Mouse (Mus musculus) forebrain, embryonic 16.5 days (tissue): ENCODE results near the gene Anxa1. TPM values are rescaled to one million over a fixed set of nuclear protein-coding genes. Genes with fewer than 3 reads are reported as not detected.

Experiments used
- ATAC-seq: fragments of 200-750 bp; cut with Nextera tagmentation; 2 replicates; pipeline ENCODE4 v1.8.0; 2017; ENCODE audit warnings: mild to moderate bottlenecking, moderate library complexity
- H3K27ac ChIP-seq: fragments of 300-500 bp; sonication (generic); 2 replicates; pipeline ENCODE4 v1.5.1; 2014; ENCODE audit warnings: low read length, control low read depth
- H3K27me3 ChIP-seq: fragments of 300-500 bp; sonication (generic); replicated peaks from 2 replicates; pipeline ENCODE4 v1.6.1; 2014; ENCODE audit warnings: low read length; ENCODE audit not compliant: control insufficient read depth, insufficient read depth
- H3K36me3 ChIP-seq: fragments of 300-500 bp; sonication (generic); 2 replicates; pipeline ENCODE4 v1.6.1; 2014; ENCODE audit not compliant: control insufficient read depth, insufficient read depth
- H3K4me1 ChIP-seq: fragments of 300-500 bp; sonication (generic); replicated peaks from 2 replicates; pipeline ENCODE4 v1.6.1; 2014; ENCODE audit warnings: low read length; ENCODE audit not compliant: control insufficient read depth, insufficient read depth
- H3K4me2 ChIP-seq: fragments of 300-500 bp; sonication (generic); 2 replicates; pipeline ENCODE4 v1.6.1; 2014; ENCODE audit warnings: mild to moderate bottlenecking, low read length, control low read depth
- H3K4me3 ChIP-seq: fragments of 300-500 bp; sonication (generic); replicated peaks from 2 replicates; pipeline ENCODE4 v1.5.1; 2014; ENCODE audit warnings: mild to moderate bottlenecking, low read length, control low read depth
- H3K9ac ChIP-seq: fragments of 300-500 bp; sonication (generic); replicated peaks from 2 replicates; pipeline ENCODE4 v1.6.1; 2014; ENCODE audit warnings: low read depth, low read length, control low read depth
- H3K9me3 ChIP-seq: fragments of 300-500 bp; sonication (generic); 2 replicates; pipeline ENCODE4 v1.6.1; 2016; ENCODE audit warnings: low read length; ENCODE audit not compliant: control insufficient read depth
- WGBS: fragments of 180-500 bp; shearing (Covaris S2); extraction: QIAGEN DNeasy Blood & Tissue Kit; methylation state at CpG from one replicate; pipeline ENCODE4 v1.1.7; 2014; 5-methylcytosine and 5-hydroxymethylcytosine counted together
- polyA plus RNA-seq: library from polyadenylated mRNA; unstranded; fragments of >200 nt; fragmentation: Nextera tagmentation; extraction: Ambion mirVana; gene quantifications from 2 replicates; pipeline ENCODE4 v1.2.1, GENCODE M21; 2015

Gene Anxa1
- polyA plus RNA-seq, 1 experiment from 2014 or later: 5.8 TPM

- Histone ChIP-seq H3K27me3 (no peaks in the 10 kb centered on the region), H3K9ac (no peak overlapping the region), H3K27ac (no peak overlapping the region), H3K4me2 (no peak overlapping the region), H3K36me3 (no peaks in the 10 kb centered on the region), H3K4me1 (peaks cover 8% of the 10 kb centered on the region; the same call in 1 of the 2 replicates), H3K9me3 (no peaks in the 10 kb centered on the region), H3K4me3 (no peak overlapping the region)
- 59% methylated on average over 6 of the region's 6 CpGs for WGBS
- no peak for ATAC-seq
These were observed 2.5 kb downstream of the Anxa1 start for GRCm38 (mm10) chr19:20388276-20388675.

GRCm38 (mm10) chr19:20386296-20386695 is 4.4 kb downstream of the Anxa1 start:
- Histone ChIP-seq H3K27ac (no peak overlapping the region), H3K4me3 (no peak overlapping the region), H3K36me3 (no peaks in the 10 kb centered on the region), H3K9ac (no peak overlapping the region), H3K9me3 (no peaks in the 10 kb centered on the region), H3K4me2 (no peak overlapping the region), H3K27me3 (no peaks in the 10 kb centered on the region), H3K4me1 (peaks cover 8% of the 10 kb centered on the region; the same call in 1 of the 2 replicates)
- 40% methylated on average over 2 of the region's 2 CpGs for WGBS
- ATAC-seq: peak; percentile 91

DNA sequence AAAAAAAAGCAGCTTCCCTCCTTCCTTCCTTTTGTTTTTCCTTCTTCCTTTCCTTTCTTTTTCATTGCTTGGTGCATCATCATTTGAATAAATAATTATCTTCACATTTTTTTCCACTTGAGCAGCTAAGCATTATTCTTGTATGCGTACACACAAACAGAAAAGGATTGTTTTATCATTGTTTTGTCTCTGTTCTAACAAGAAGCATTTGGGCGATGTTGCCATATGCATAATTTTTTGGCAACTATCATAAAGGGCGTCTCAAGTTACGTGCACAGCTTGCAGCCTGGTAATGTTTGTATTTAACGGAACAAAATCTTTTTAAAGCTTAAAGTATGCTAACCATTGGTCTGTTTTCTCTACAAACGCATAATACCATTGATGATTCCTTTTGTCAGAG is 5.1 kb downstream of the Anxa1 start:
- Histone ChIP-seq H3K4me1 (peaks cover 8% of the 10 kb centered on the region; the same call in 1 of the 2 replicates), H3K9ac (no peak overlapping the region), H3K36me3 (no peaks in the 10 kb centered on the region), H3K27me3 (no peaks in the 10 kb centered on the region), H3K4me3 (no peak overlapping the region), H3K9me3 (no peaks in the 10 kb centered on the region), H3K27ac (no peak overlapping the region), H3K4me2 (peak overlapping the region; percentile 29)
- 42% methylated on average over 6 of the region's 6 CpGs for WGBS
- peak; percentile 54; the same call in 1 of the 2 replicates for ATAC-seq

DNA sequence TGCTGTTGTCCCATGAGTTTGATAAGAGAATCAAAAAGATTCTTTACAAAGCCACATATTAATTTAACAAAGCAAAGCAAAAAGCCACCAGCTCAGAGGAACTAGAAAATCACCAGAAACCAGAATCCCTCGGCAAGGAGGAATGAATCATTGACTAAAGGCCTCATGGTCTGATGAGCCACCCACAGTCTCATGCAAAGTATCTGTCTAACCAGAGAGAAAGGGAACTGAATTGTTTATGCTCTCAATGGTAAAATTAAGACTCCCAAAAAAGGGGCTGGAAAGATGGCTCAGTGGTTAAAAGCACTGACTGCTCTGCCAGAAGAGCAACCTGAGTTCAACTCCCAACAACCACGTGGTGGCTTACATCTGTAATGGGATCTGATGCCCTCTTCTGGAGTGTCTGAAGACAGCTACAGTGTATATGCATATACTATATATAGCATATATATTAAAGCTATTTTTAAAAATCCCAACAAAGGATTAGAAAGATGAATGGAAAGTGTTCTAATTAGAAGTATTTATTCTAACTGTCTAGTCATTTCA is 9.5 kb downstream of the Anxa1 start:
- Histone ChIP-seq H3K27ac (no peak overlapping the region), H3K36me3 (no peaks in the 10 kb centered on the region), H3K9me3 (no peaks in the 10 kb centered on the region), H3K27me3 (no peaks in the 10 kb centered on the region), H3K9ac (no peak overlapping the region), H3K4me1 (peaks cover 8% of the 10 kb centered on the region; the same call in 1 of the 2 replicates), H3K4me2 (no peak overlapping the region), H3K4me3 (no peak overlapping the region)
- 76% methylated on average over 2 of the region's 2 CpGs for WGBS
- no peak for ATAC-seq

GRCm38 (mm10) chr19:20370175-20370574 is 20.6 kb downstream of the Anxa1 start:
- ATAC-seq: no peak
- H3K9ac ChIP-seq: no peak overlapping the region
- WGBS: 90% methylated on average over 2 of the region's 2 CpGs
- H3K4me3 ChIP-seq: no peak overlapping the region
- no peak overlapping the region for H3K27ac ChIP-seq
- no peaks in the 10 kb centered on the region for H3K36me3 ChIP-seq
- no peaks in the 10 kb centered on the region for H3K9me3 ChIP-seq
- H3K27me3 ChIP-seq: no peaks in the 10 kb centered on the region
- H3K4me1 ChIP-seq: no peaks in the 10 kb centered on the region
- no peak overlapping the region for H3K4me2 ChIP-seq

- no peak overlapping the region for H3K27ac ChIP-seq
- H3K4me2 ChIP-seq: no peak overlapping the region
- H3K9me3 ChIP-seq: no peaks in the 10 kb centered on the region
- no peak overlapping the region for H3K9ac ChIP-seq
- 89% methylated on average over 5 of the region's 5 CpGs for WGBS
- no peaks in the 10 kb centered on the region for H3K36me3 ChIP-seq
- no peaks in the 10 kb centered on the region for H3K27me3 ChIP-seq
- no peak overlapping the region for H3K4me3 ChIP-seq
- no peak for ATAC-seq
- no peaks in the 10 kb centered on the region for H3K4me1 ChIP-seq
These were observed 24.2 kb downstream of the Anxa1 start for GRCm38 (mm10) chr19:20366571-20366970.

GRCm38 (mm10) chr19:20366010-20366409 is 24.7 kb downstream of the Anxa1 start:
- H3K27me3 ChIP-seq: no peaks in the 10 kb centered on the region
- H3K27ac ChIP-seq: no peak overlapping the region
- H3K9me3 ChIP-seq: no peaks in the 10 kb centered on the region
- WGBS: 79% methylated on average over 2 of the region's 2 CpGs
- H3K9ac ChIP-seq: no peak overlapping the region
- H3K36me3 ChIP-seq: no peaks in the 10 kb centered on the region
- no peak overlapping the region for H3K4me3 ChIP-seq
- no peak overlapping the region for H3K4me2 ChIP-seq
- ATAC-seq: no peak
- H3K4me1 ChIP-seq: no peaks in the 10 kb centered on the region

DNA sequence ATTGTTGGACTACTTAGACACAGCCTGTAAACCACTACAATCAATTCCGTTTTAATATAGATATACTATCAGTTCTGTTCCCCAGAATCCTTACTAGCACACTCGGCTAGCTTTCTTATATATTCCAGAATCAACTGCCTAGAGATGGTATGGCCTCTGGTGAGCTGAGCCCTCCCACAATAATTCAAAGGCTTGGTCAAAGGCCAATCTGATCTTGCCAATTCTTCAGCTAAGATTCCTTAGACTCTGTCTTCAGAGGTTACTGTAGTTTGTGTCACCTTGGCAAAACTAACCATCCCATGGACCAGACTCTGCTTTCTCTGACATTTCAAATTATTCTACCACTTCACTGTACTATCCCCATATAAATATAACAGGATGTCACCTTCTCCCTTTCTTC is 25.4 kb downstream of the Anxa1 start:
- no peak overlapping the region for H3K9ac ChIP-seq
- H3K27ac ChIP-seq: no peak overlapping the region
- H3K9me3 ChIP-seq: no peaks in the 10 kb centered on the region
- WGBS: 97% methylated on average over 2 of the region's 2 CpGs
- no peak overlapping the region for H3K4me2 ChIP-seq
- H3K27me3 ChIP-seq: no peaks in the 10 kb centered on the region
- no peak overlapping the region for H3K4me3 ChIP-seq
- H3K4me1 ChIP-seq: no peaks in the 10 kb centered on the region
- no peak for ATAC-seq
- no peaks in the 10 kb centered on the region for H3K36me3 ChIP-seq

DNA sequence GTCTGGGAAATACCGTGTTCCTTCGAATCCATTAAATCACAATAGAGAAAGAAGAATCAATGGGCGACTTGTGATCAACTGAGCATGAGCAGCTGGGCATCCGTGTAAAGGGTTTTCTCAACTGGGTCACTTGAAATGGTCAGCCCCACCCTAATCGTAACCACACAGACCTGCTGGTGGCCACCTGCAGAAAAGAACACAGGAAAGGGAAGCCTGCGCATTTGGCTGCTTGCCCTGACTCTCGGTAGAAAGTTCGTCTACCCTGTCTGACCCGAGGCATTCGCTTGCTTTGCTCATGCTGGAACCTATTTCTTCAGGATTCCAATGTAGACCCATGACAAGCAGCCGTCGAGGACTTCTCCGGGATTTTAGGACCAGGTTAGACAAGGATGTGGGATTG is 25.8 kb downstream of the Anxa1 start:
- Histone ChIP-seq H3K4me1 (no peaks in the 10 kb centered on the region), H3K9me3 (no peaks in the 10 kb centered on the region), H3K27me3 (no peaks in the 10 kb centered on the region), H3K4me2 (no peak overlapping the region), H3K36me3 (no peaks in the 10 kb centered on the region), H3K4me3 (no peak overlapping the region), H3K27ac (no peak overlapping the region), H3K9ac (no peak overlapping the region)
- no peak for ATAC-seq
- 89% methylated on average over 13 of the region's 13 CpGs for WGBS

DNA sequence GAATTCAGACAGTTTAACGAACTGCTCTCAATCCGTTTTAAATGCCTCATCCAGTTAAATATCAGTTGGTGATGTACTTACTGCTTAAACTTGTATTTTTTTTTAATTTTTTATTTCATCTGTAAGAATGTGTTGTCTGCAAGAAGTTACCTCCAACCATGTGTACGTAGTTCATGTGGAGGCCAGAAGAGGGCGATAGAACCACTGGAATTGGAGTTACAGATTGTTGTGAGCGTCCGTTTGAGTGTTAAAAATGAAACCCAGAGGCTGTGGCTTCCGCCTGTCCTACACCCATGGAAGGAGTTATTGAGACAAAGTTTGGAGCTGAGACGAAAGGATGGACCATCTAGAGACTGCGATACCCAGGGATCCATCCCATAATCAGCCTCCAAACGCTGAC is 27.5 kb downstream of the Anxa1 start:
- Histone ChIP-seq H3K4me1 (no peaks in the 10 kb centered on the region), H3K4me2 (no peak overlapping the region), H3K4me3 (no peak overlapping the region), H3K27me3 (no peaks in the 10 kb centered on the region), H3K9ac (no peak overlapping the region), H3K9me3 (no peaks in the 10 kb centered on the region), H3K27ac (no peak overlapping the region), H3K36me3 (no peaks in the 10 kb centered on the region)
- 70% methylated on average over 10 of the region's 10 CpGs for WGBS
- no peak for ATAC-seq
